Mouse (Mus musculus) limb, embryonic 14.5 days (tissue): ENCODE results near the gene Lbh. TPM values are rescaled to one million over a fixed set of nuclear protein-coding genes. Genes with fewer than 3 reads are reported as not detected.

Experiments
- ATAC-seq: fragments of 200-750 bp; cut with Nextera tagmentation; 2 replicates; pipeline ENCODE4 v1.8.0; 2017; ENCODE audit warnings: low read depth, moderate number of reproducible peaks, moderate TSS enrichment; ENCODE audit not compliant: low FRiP score
- DNase-seq: peaks from one replicate; pipeline ENCODE4 v3.0.0-alpha.2; 2015; ENCODE audit warnings: low spot score
- H3K27ac ChIP-seq: fragments of 300-500 bp; sonication (generic); replicated peaks from 2 replicates; pipeline ENCODE4 v1.5.1; 2014; ENCODE audit warnings: low read depth, mild to moderate bottlenecking, low read length, moderate library complexity, mixed read lengths
- H3K27me3 ChIP-seq: fragments of 300-500 bp; sonication (generic); 2 replicates; pipeline ENCODE4 v1.6.1; 2014; ENCODE audit warnings: low read length, mixed read lengths; ENCODE audit not compliant: control insufficient read depth, insufficient read depth
- H3K36me3 ChIP-seq: fragments of 300-500 bp; sonication (generic); 2 replicates; pipeline ENCODE4 v1.6.1; 2014; ENCODE audit warnings: mild to moderate bottlenecking, low read length, moderate library complexity, mixed read lengths; ENCODE audit not compliant: control insufficient read depth, insufficient read depth
- H3K4me1 ChIP-seq: fragments of 300-500 bp; sonication (generic); 2 replicates; pipeline ENCODE4 v1.6.1; 2014; ENCODE audit warnings: antibody characterized with exemption, low read length, mixed read lengths; ENCODE audit not compliant: control insufficient read depth, insufficient read depth
- H3K4me2 ChIP-seq: fragments of 300-500 bp; sonication (generic); replicated peaks from 2 replicates; pipeline ENCODE4 v1.6.1; 2014; ENCODE audit warnings: low read depth, mild to moderate bottlenecking, low read length, moderate library complexity; ENCODE audit not compliant: severe bottlenecking
- H3K4me3 ChIP-seq: fragments of 300-500 bp; sonication (generic); replicated peaks from 2 replicates; pipeline ENCODE4 v1.5.1; 2014; ENCODE audit warnings: low read length
- H3K9ac ChIP-seq: fragments of 300-500 bp; sonication (generic); 2 replicates; pipeline ENCODE4 v1.6.1; 2014; ENCODE audit warnings: mild to moderate bottlenecking, low read depth, low read length, moderate library complexity; ENCODE audit not compliant: severe bottlenecking
- H3K9me3 ChIP-seq: fragments of 300-500 bp; sonication (generic); 2 replicates; pipeline ENCODE4 v1.6.1; 2016; ENCODE audit warnings: low read length; ENCODE audit not compliant: control insufficient read depth
- POLR2A ChIP-seq: fragments of 200-500 bp; IDR thresholded peaks from 2 replicates; pipeline ENCODE4 v1.8.0; 2012; ENCODE audit warnings: inconsistent platforms, mild to moderate bottlenecking, moderate library complexity, borderline replicate concordance; ENCODE audit not compliant: insufficient read depth, insufficient read length; ENCODE audit errors: extremely low read depth
- WGBS: fragments of 180-500 bp; shearing (Covaris S2); extraction: QIAGEN DNeasy Blood & Tissue Kit; methylation state at CpG from one replicate; pipeline ENCODE4 v1.1.7; 2014; 5-methylcytosine and 5-hydroxymethylcytosine counted together
- polyA plus RNA-seq, 2 experiments: library from polyadenylated mRNA; depleted of rRNA in 1 of 2; stranded (reverse) in 1 of 2; unstranded in 1 of 2; fragments of >200 nt; fragmentation: Nextera tagmentation in 1 of 2; extraction: Ambion mirVana in 1 of 2; gene quantifications; 2 replicates each; pipeline versions ENCODE4 v1.2.1 to v1.2.3; 2012 to 2014

Lbh gene
- polyA plus RNA-seq, 2 experiments = 3.9 to 55.3 TPM

- WGBS = 95% methylated on average over 4 of the region's 4 CpGs
- Histone ChIP-seq H3K9ac (no peak overlapping the region), H3K4me1 (peaks cover 28% of the 10 kb centered on the region), H3K4me3 (no peak overlapping the region), H3K27ac (no peak overlapping the region), H3K36me3 (peaks cover 19% of the 10 kb centered on the region), H3K27me3 (no peaks in the 10 kb centered on the region), H3K9me3 (peaks cover 5% of the 10 kb centered on the region; the same call in 1 of the 2 replicates), H3K4me2 (no peak overlapping the region)
- ATAC-seq (no peak), DNase-seq (no peak)
- TF ChIP-seq POLR2A = no peak
These were observed 15.0 kb downstream of the Lbh start for GRCm38 (mm10) chr17:72933116-72933515.

- Histone ChIP-seq H3K36me3 (peaks cover 21% of the 10 kb centered on the region), H3K4me2 (no peak overlapping the region), H3K9ac (no peak overlapping the region), H3K4me3 (no peak overlapping the region), H3K27me3 (no peaks in the 10 kb centered on the region), H3K9me3 (peaks cover 5% of the 10 kb centered on the region; the same call in 1 of the 2 replicates), H3K27ac (no peak overlapping the region), H3K4me1 (peaks cover 35% of the 10 kb centered on the region)
- TF ChIP-seq POLR2A = no peak
- WGBS = 45% methylated on average over 2 of the region's 2 CpGs
- DNase-seq (no peak), ATAC-seq (peak; percentile 19; the same call in 1 of the 2 replicates)
These were observed 16.0 kb downstream of the Lbh start for GRCm38 (mm10) chr17:72934146-72934545.

GRCm38 (mm10) chr17:72934653-72935052 lies 16.5 kb downstream of the Lbh start:
- Histone ChIP-seq H3K4me2 (no peak overlapping the region), H3K4me1 (peaks cover 35% of the 10 kb centered on the region), H3K4me3 (no peak overlapping the region), H3K9me3 (peaks cover 5% of the 10 kb centered on the region; the same call in 1 of the 2 replicates), H3K9ac (no peak overlapping the region), H3K36me3 (peaks cover 24% of the 10 kb centered on the region), H3K27ac (no peak overlapping the region), H3K27me3 (no peaks in the 10 kb centered on the region)
- WGBS = 35% methylated on average over 3 of the region's 3 CpGs
- DNase-seq = no peak
- TF ChIP-seq POLR2A = no peak
- no peak for ATAC-seq

GRCm38 (mm10) chr17:72935921-72936320 lies 17.8 kb downstream of the Lbh start:
- H3K4me2 ChIP-seq = no peak overlapping the region
- no peak overlapping the region for H3K9ac ChIP-seq
- H3K9me3 ChIP-seq = peaks cover 5% of the 10 kb centered on the region; the same call in 1 of the 2 replicates
- no peaks in the 10 kb centered on the region for H3K27me3 ChIP-seq
- H3K36me3 ChIP-seq = peaks cover 29% of the 10 kb centered on the region
- no peak overlapping the region for H3K27ac ChIP-seq
- H3K4me3 ChIP-seq = no peak overlapping the region
- ATAC-seq (no peak), DNase-seq (no peak)
- TF ChIP-seq POLR2A = no peak
- WGBS = 62% methylated on average over 7 of the region's 7 CpGs
- peaks cover 35% of the 10 kb centered on the region for H3K4me1 ChIP-seq

- Histone ChIP-seq H3K27ac (no peak overlapping the region), H3K36me3 (peaks cover 32% of the 10 kb centered on the region), H3K9ac (no peak overlapping the region), H3K4me1 (peaks cover 35% of the 10 kb centered on the region), H3K27me3 (no peaks in the 10 kb centered on the region), H3K4me3 (no peak overlapping the region), H3K9me3 (peaks cover 5% of the 10 kb centered on the region; the same call in 1 of the 2 replicates), H3K4me2 (no peak overlapping the region)
- no peak for DNase-seq
- no peak for ATAC-seq
- WGBS = 92% methylated on average over 3 of the region's 3 CpGs
- no peak for TF ChIP-seq POLR2A
These were observed 18.2 kb downstream of the Lbh start for GRCm38 (mm10) chr17:72936336-72936735.

GRCm38 (mm10) chr17:72937204-72937603 lies 19.1 kb downstream of the Lbh start:
- H3K9me3 ChIP-seq = peaks cover 2% of the 10 kb centered on the region; the same call in 1 of the 2 replicates
- ATAC-seq (no peak), DNase-seq (no peak)
- H3K4me2 ChIP-seq = no peak overlapping the region
- H3K9ac ChIP-seq = no peak overlapping the region
- 53% methylated on average over 9 of the region's 9 CpGs for WGBS
- no peak overlapping the region for H3K4me3 ChIP-seq
- peaks cover 32% of the 10 kb centered on the region for H3K36me3 ChIP-seq
- no peak for TF ChIP-seq POLR2A
- H3K27ac ChIP-seq = no peak overlapping the region
- H3K4me1 ChIP-seq = peaks cover 35% of the 10 kb centered on the region
- H3K27me3 ChIP-seq = no peaks in the 10 kb centered on the region
